Mouse (Mus musculus) ES-E14 (cell line): Measurements from ENCODE around the gene Tomm34.

ENCODE experiments used
- CHD2 ChIP-seq: IDR thresholded peaks from 2 replicates; pipeline ENCODE4 v1.6.1; 2014; ENCODE audit warnings: mild to moderate bottlenecking, low read depth, low read length, inconsistent platforms
- HCFC1 ChIP-seq: IDR thresholded peaks from 2 replicates; pipeline ENCODE4 v1.6.1; 2012; ENCODE audit warnings: low read length, inconsistent platforms, borderline replicate concordance; ENCODE audit not compliant: insufficient read depth
- ZC3H11A ChIP-seq: IDR thresholded peaks from 2 replicates; pipeline ENCODE4 v1.6.1; 2012; ENCODE audit warnings: low read depth, mild to moderate bottlenecking, inconsistent platforms, low read length, borderline replicate concordance

GRCm38 (mm10) chr2:164038407-164039028, 32.5 kb downstream of the Tomm34 start:
- TF ChIP-seq ZC3H11A, result no peak
- TF ChIP-seq HCFC1, result no peak
- TF ChIP-seq CHD2, result no peak
